Mouse (Mus musculus): ENCODE data around the gene Ica1.

Gene Ica1

GRCm38 (mm10) chr6:8742449-8742848 lies 35.8 kb downstream of the Ica1 start:
- in situ Hi-C loops (cut with MboI): loop anchor here (25.0 kb wide), 1 partner anchor 880 kb away; no protein-coding TSS in a partner anchor

- in situ Hi-C loops (cut with MboI): loop anchor here (25.0 kb wide), 1 partner anchor 879 kb away; no protein-coding TSS in a partner anchor
These were observed 36.6 kb downstream of the Ica1 start for GRCm38 (mm10) chr6:8741659-8742058.

GRCm38 (mm10) chr6:8740092-8740491 lies 38.2 kb downstream of the Ica1 start:
- in situ Hi-C loops (cut with MboI): loop anchor here (25.0 kb wide), 1 partner anchor 878 kb away; no protein-coding TSS in a partner anchor

GRCm38 (mm10) chr6:8738396-8738795 lies 39.9 kb downstream of the Ica1 start:
- in situ Hi-C loops (cut with MboI): loop anchor here (25.0 kb wide), 1 partner anchor 876 kb away; no protein-coding TSS in a partner anchor

- in situ Hi-C loops (cut with MboI): loop anchor here (25.0 kb wide), 1 partner anchor 874 kb away; no protein-coding TSS in a partner anchor
These were observed 41.8 kb downstream of the Ica1 start for GRCm38 (mm10) chr6:8736493-8736820.

- in situ Hi-C loops (cut with MboI): loop anchor here (25.0 kb wide), 1 partner anchor 874 kb away; no protein-coding TSS in a partner anchor
These were observed 42.4 kb downstream of the Ica1 start for GRCm38 (mm10) chr6:8735657-8736492.

- in situ Hi-C loops (cut with MboI): loop anchor here (25.0 kb wide), 1 partner anchor 873 kb away; no protein-coding TSS in a partner anchor
These were observed 43.2 kb downstream of the Ica1 start for GRCm38 (mm10) chr6:8735044-8735443.

GRCm38 (mm10) chr6:8732492-8732891 lies 45.8 kb downstream of the Ica1 start:
- in situ Hi-C loops (cut with MboI): loop anchor here (25.0 kb wide), 1 partner anchor 870 kb away; no protein-coding TSS in a partner anchor

GRCm38 (mm10) chr6:8731656-8732191 lies 46.6 kb downstream of the Ica1 start:
- in situ Hi-C loops (cut with MboI): loop anchor here (25.0 kb wide), 1 partner anchor 869 kb away; no protein-coding TSS in a partner anchor

GRCm38 (mm10) chr6:8730433-8730832 lies 47.9 kb downstream of the Ica1 start:
- in situ Hi-C loops (cut with MboI): loop anchor here (25.0 kb wide), 1 partner anchor 868 kb away; no protein-coding TSS in a partner anchor

- in situ Hi-C loops (cut with MboI): loop anchor here (25.0 kb wide), 1 partner anchor 866 kb away; no protein-coding TSS in a partner anchor
These were observed 50.5 kb downstream of the Ica1 start for GRCm38 (mm10) chr6:8727806-8728205.

- in situ Hi-C loops (cut with MboI): loop anchor here (25.0 kb wide), 1 partner anchor 863 kb away; no protein-coding TSS in a partner anchor
These were observed 52.7 kb downstream of the Ica1 start for GRCm38 (mm10) chr6:8725610-8726009.

GRCm38 (mm10) chr6:8719692-8720091 lies 58.6 kb downstream of the Ica1 start:
- in situ Hi-C loops (cut with MboI): no loop called here

GRCm38 (mm10) chr6:8717967-8718366 lies 60.3 kb downstream of the Ica1 start:
- in situ Hi-C loops (cut with MboI): no loop called here

- in situ Hi-C loops (cut with MboI): no loop called here
These were observed 61.7 kb downstream of the Ica1 start for GRCm38 (mm10) chr6:8716539-8716938.

- in situ Hi-C loops (cut with MboI): no loop called here
These were observed 67.0 kb downstream of the Ica1 start for GRCm38 (mm10) chr6:8711246-8711645.

GRCm38 (mm10) chr6:8694636-8695514 lies 83.4 kb downstream of the Ica1 start:
- in situ Hi-C loops (cut with MboI): loop anchor here (25.0 kb wide), 1 partner anchor 408 kb away; no protein-coding TSS in a partner anchor

- in situ Hi-C loops (cut with MboI): loop anchor here (25.0 kb wide), 1 partner anchor 407 kb away; no protein-coding TSS in a partner anchor
These were observed 84.2 kb downstream of the Ica1 start for GRCm38 (mm10) chr6:8693926-8694635.

GRCm38 (mm10) chr6:8693141-8693881 lies 85.0 kb downstream of the Ica1 start:
- in situ Hi-C loops (cut with MboI): loop anchor here (25.0 kb wide), 1 partner anchor 406 kb away; no protein-coding TSS in a partner anchor

All from mature B cell (primary cell).